Mouse (Mus musculus) thymus, adult 2 months (tissue): Measurements from ENCODE around the gene Orc2. TPM values are rescaled to one million over a fixed set of nuclear protein-coding genes. Genes with fewer than 3 reads are reported as not detected.

Experiments
- DNase-seq: peaks from one replicate; pipeline ENCODE4 v3.0.0; 2021
- H3K27ac ChIP-seq: fragments of 200-500 bp; 2 replicates; pipeline ENCODE4 v1.5.1; 2012; ENCODE audit warnings: low read length, control low read depth; ENCODE audit not compliant: control insufficient read depth, insufficient read depth
- H3K27me3 ChIP-seq: fragments of 200-500 bp; 2 replicates; pipeline ENCODE4 v1.6.1; 2012; ENCODE audit warnings: mild to moderate bottlenecking, low read length, moderate library complexity, mixed read lengths; ENCODE audit not compliant: control insufficient read depth, insufficient read depth
- H3K36me3 ChIP-seq: fragments of 200-500 bp; 2 replicates; pipeline ENCODE4 v1.6.1; 2012; ENCODE audit warnings: mild to moderate bottlenecking, low read length, moderate library complexity; ENCODE audit not compliant: control insufficient read depth, insufficient read depth
- H3K4me1 ChIP-seq: fragments of 200-500 bp; replicated peaks from 2 replicates; pipeline ENCODE4 v1.6.1; 2012; ENCODE audit warnings: low read length; ENCODE audit not compliant: control insufficient read depth, insufficient read depth
- H3K4me3 ChIP-seq: fragments of 200-500 bp; 2 replicates; pipeline ENCODE4 v1.5.1; 2012; ENCODE audit warnings: mild to moderate bottlenecking, low read length, control low read depth, moderate library complexity; ENCODE audit not compliant: control insufficient read depth, insufficient read depth
- CTCF ChIP-seq: fragments of 200-500 bp; IDR thresholded peaks from 2 replicates; pipeline ENCODE4 v1.5.1; 2012; ENCODE audit warnings: mild to moderate bottlenecking, control low read depth, low read length, moderate library complexity, borderline replicate concordance; ENCODE audit not compliant: control insufficient read depth, poor library complexity, insufficient read depth; ENCODE audit errors: extremely low read depth
- POLR2A ChIP-seq: fragments of 200-500 bp; IDR thresholded peaks from 2 replicates; pipeline ENCODE4 v1.6.1; 2012; ENCODE audit warnings: mild to moderate bottlenecking, low read length, control low read depth, moderate library complexity; ENCODE audit not compliant: control insufficient read depth, poor library complexity, insufficient read depth; ENCODE audit errors: extremely low read depth
- WGBS: fragments of 180-500 bp; shearing (Covaris S2); methylation state at CpG from one replicate; pipeline ENCODE4 v1.1.7; 2018; 5-methylcytosine and 5-hydroxymethylcytosine counted together
- polyA plus RNA-seq: library from polyadenylated mRNA; depleted of rRNA; stranded (reverse); fragments of >200 nt; gene quantifications from 2 replicates; pipeline ENCODE4 v1.2.3, GENCODE M21; 2012

Orc2 gene
- polyA plus RNA-seq, 1 experiment = 22.9 TPM

DNA sequence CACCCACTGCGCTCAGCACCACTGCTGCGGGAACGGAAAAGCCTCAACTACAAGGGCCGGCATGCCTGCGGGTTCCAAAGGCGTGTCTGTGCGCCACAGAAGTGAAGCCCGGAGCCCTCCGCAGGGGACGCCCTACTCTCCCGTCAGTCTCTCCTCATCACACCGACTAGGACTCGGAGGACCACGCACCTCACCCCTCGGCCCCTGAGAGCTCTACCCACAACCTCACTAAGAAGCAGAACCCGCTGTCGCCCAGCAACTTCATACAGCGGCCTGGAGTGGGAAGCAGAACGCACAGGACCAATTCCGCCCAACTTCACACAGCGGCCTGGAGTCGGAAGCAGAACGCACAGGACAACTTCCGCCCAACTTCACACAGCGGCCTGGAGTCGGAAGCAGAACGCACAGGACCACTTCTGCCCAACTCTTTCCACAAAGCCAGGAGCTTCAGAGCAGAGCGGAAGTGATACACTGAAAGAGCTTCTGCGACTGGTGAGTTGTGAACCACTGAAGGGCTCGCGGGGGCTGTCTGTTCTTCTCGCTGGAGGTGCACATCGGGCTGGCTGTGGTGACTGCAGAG lies 59.7 kb downstream of the Orc2 start, which contains the start of the genes Nif3l1 and Ppil3:
Gene Nif3l1, plus strand, starts transcription at position 9 of the 580 bp plus-strand sequence.
Gene Ppil3, minus strand, starts transcription at position 344 of the 580 bp plus-strand sequence.
- Histone ChIP-seq H3K27me3 (no peaks in the 10 kb centered on the region), H3K4me1 (peaks cover 3% of the 10 kb centered on the region), H3K36me3 (peaks cover 1% of the 10 kb centered on the region; the same call in 1 of the 2 replicates), H3K27ac (peak within 1 kb of the TSS; percentile 87), H3K4me3 (peak within 1 kb of the TSS; percentile 88)
- TF ChIP-seq POLR2A (peak; percentile 37; the same call in 1 of the 2 replicates), CTCF (peak; percentile 12; the same call in 1 of the 2 replicates)
- under 1% methylated on average over 33 of the region's 33 CpGs for WGBS
- DNase-seq = peak; percentile 74

GRCm38 (mm10) chr1:58444691-58445090 lies 60.2 kb downstream of the Orc2 start:
- peak overlapping the region; percentile 87 for H3K27ac ChIP-seq
- DNase-seq = no peak
- peaks cover 7% of the 10 kb centered on the region; the same call in 1 of the 2 replicates for H3K36me3 ChIP-seq
- 11% methylated on average over 10 of the region's 10 CpGs for WGBS
- H3K27me3 ChIP-seq = no peaks in the 10 kb centered on the region
- TF ChIP-seq CTCF (no peak), POLR2A (no peak)
- H3K4me1 ChIP-seq = peaks cover 3% of the 10 kb centered on the region
- H3K4me3 ChIP-seq = peak overlapping the region; percentile 88

DNA sequence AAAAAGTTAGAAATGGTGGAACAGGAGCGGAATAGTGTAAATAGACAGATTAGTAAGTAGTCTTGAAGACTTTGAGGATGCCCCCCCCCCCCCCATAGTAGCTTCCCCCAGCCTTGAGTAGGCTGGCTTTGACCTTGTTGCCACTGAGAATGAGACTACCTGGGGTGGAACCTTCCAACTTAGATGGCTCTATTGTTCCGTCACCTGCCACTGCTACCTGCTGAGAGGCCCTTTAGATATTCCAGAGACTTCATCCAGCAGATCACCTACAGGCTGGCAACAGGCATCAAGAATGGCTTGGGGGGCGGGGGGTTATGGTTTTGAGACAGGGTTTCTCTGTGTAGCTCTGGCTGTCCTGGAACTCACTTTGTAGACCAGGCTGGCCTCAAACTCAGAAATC lies 80.4 kb downstream of the Orc2 start:
- no peak for DNase-seq
- no peak overlapping the region for H3K27ac ChIP-seq
- 95% methylated on average over 3 of the region's 3 CpGs for WGBS

GRCm38 (mm10) chr1:58423371-58424248 lies 81.3 kb downstream of the Orc2 start, which contains the start of gene Clk1:
TSS of gene Clk1 (minus strand) at chr1:58424066.
- WGBS = under 1% methylated on average over 79 of the region's 79 CpGs

More for the DNA sequence above, 80.4 kb downstream of the Orc2 start:
- no peak overlapping the region for H3K4me3 ChIP-seq
- H3K27me3 ChIP-seq = no peaks in the 10 kb centered on the region
- H3K4me1 ChIP-seq = peaks cover 8% of the 10 kb centered on the region
- TF ChIP-seq POLR2A = no peak
- no peak for TF ChIP-seq CTCF
- peaks cover 18% of the 10 kb centered on the region for H3K36me3 ChIP-seq

GRCm38 (mm10) chr1:58422879-58423278 lies 82.0 kb downstream of the Orc2 start:
- TF ChIP-seq CTCF (no peak), POLR2A (no peak)
- WGBS = 1% methylated on average over 13 of the region's 13 CpGs
- H3K36me3 ChIP-seq = peaks cover 35% of the 10 kb centered on the region

More at GRCm38 (mm10) chr1:58423371-58424248, 81.3 kb downstream of the Orc2 start, which contains the start of gene Clk1:
- Histone ChIP-seq H3K4me3 (peak within 1 kb of the TSS; percentile 97), H3K27me3 (no peaks in the 10 kb centered on the region), H3K36me3 (peaks cover 27% of the 10 kb centered on the region), H3K27ac (peak within 1 kb of the TSS; percentile 99), H3K4me1 (peaks cover 8% of the 10 kb centered on the region)
- peak; percentile 96 for DNase-seq
- TF ChIP-seq CTCF (0 out of 2 replicates have a peak, but pooled peaks have one; percentile 39), POLR2A (peak; percentile 95)

GRCm38 (mm10) chr1:58420961-58421360 lies 83.9 kb downstream of the Orc2 start:
- no peak overlapping the region for H3K27ac ChIP-seq
- H3K27me3 ChIP-seq = no peaks in the 10 kb centered on the region
- DNase-seq = no peak
- H3K36me3 ChIP-seq = peaks cover 54% of the 10 kb centered on the region
- H3K4me3 ChIP-seq = no peak overlapping the region
- WGBS = 49% methylated on average over 7 of the region's 7 CpGs
- peaks cover 8% of the 10 kb centered on the region for H3K4me1 ChIP-seq
- TF ChIP-seq POLR2A = no peak
- no peak for TF ChIP-seq CTCF

More at GRCm38 (mm10) chr1:58422879-58423278, 82.0 kb downstream of the Orc2 start:
- peaks cover 8% of the 10 kb centered on the region for H3K4me1 ChIP-seq
- no peaks in the 10 kb centered on the region for H3K27me3 ChIP-seq
- H3K4me3 ChIP-seq = peak overlapping the region; percentile 97
- peak overlapping the region; percentile 99 for H3K27ac ChIP-seq
- peak; percentile 35 for DNase-seq
